Mouse (Mus musculus) cerebellum, adult 18-20 months (tissue): ENCODE measurements at regions not wholly inside any gene's neighbourhood (a gene's known extent, or its start where the extent isn't known, plus 50 kb on each side); places are given as distances from the start of the nearest gene placed in this dataset.

Experiments
- DNase-seq, 2 experiments: peaks; one replicate each; pipeline ENCODE4 v3.0.0; 2021

GRCm38 (mm10) chr12:73491370-73491769 is 54.8 kb downstream of the Tmem30b start:
- DNase-seq, result no peak

GRCm38 (mm10) chr12:73482858-73483257 is 63.3 kb downstream of the Tmem30b start:
- no peak for DNase-seq

GRCm38 (mm10) chr12:73482275-73482674 is 63.9 kb downstream of the Tmem30b start:
- no peak for DNase-seq

GRCm38 (mm10) chr12:73481705-73482104 is 64.5 kb downstream of the Tmem30b start:
- no peak for DNase-seq

- no peak for DNase-seq
Measured at GRCm38 (mm10) chr12:73481165-73481564, 65.0 kb downstream of the Tmem30b start.

- no peak for DNase-seq
Measured at GRCm38 (mm10) chr12:73480610-73480971, 65.6 kb downstream of the Tmem30b start.

- DNase-seq, result no peak
Measured at GRCm38 (mm10) chr12:73479932-73480609, 66.1 kb downstream of the Tmem30b start.

- DNase-seq, result no peak
Measured at GRCm38 (mm10) chr12:73478641-73479040, 67.6 kb downstream of the Tmem30b start.

- DNase-seq, result no peak
Measured at GRCm38 (mm10) chr12:73476421-73476858, 69.8 kb downstream of the Tmem30b start.

GRCm38 (mm10) chr12:73475774-73476173 is 70.4 kb downstream of the Tmem30b start:
- DNase-seq, result no peak

- DNase-seq, result no peak
Measured at GRCm38 (mm10) chr12:73475020-73475419, 71.2 kb downstream of the Tmem30b start.

GRCm38 (mm10) chr12:73473111-73473510 is 73.1 kb downstream of the Tmem30b start:
- DNase-seq, result no peak

GRCm38 (mm10) chr12:73471966-73472365 is 74.2 kb downstream of the Tmem30b start:
- DNase-seq, result no peak

GRCm38 (mm10) chr12:73466484-73466883 is 79.7 kb downstream of the Tmem30b start:
- no peak for DNase-seq

GRCm38 (mm10) chr12:73465975-73466374 is 80.2 kb downstream of the Tmem30b start:
- DNase-seq, result no peak

GRCm38 (mm10) chr12:73464311-73464710 is 81.9 kb downstream of the Tmem30b start:
- DNase-seq, result no peak

GRCm38 (mm10) chr12:73462091-73462490 is 84.1 kb downstream of the Tmem30b start:
- DNase-seq, result peak; percentile 5 to 17

GRCm38 (mm10) chr12:73460291-73460761 is 85.9 kb downstream of the Tmem30b start:
- no peak for DNase-seq

- no peak for DNase-seq
Measured at GRCm38 (mm10) chr12:73451257-73451656, 94.9 kb downstream of the Tmem30b start.

- no peak for DNase-seq
Measured at GRCm38 (mm10) chr12:73450541-73450940, 95.7 kb downstream of the Tmem30b start.

- DNase-seq, result peak; percentile 8 to 14
Measured at GRCm38 (mm10) chr12:73449911-73450520, 96.2 kb downstream of the Tmem30b start.

- DNase-seq, result no peak
Measured at GRCm38 (mm10) chr12:73449069-73449468, 97.1 kb downstream of the Tmem30b start.

- no peak for DNase-seq
Measured at GRCm38 (mm10) chr12:73448388-73448965, 97.7 kb downstream of the Tmem30b start.

GRCm38 (mm10) chr12:73447172-73447571 is 99.0 kb downstream of the Tmem30b start:
- no peak for DNase-seq
